Mouse (Mus musculus): ENCODE data around the gene Ppp1r1a. TPM values are rescaled to one million over a fixed set of nuclear protein-coding genes. Genes with fewer than 3 reads are reported as not detected.
A peak's percentile ranks its signal among the peaks of the same experiment; 100 is the strongest.

The Ppp1r1a gene
- polyA plus RNA-seq, 1 experiment from 2014 or later: 22.6 TPM

DNA sequence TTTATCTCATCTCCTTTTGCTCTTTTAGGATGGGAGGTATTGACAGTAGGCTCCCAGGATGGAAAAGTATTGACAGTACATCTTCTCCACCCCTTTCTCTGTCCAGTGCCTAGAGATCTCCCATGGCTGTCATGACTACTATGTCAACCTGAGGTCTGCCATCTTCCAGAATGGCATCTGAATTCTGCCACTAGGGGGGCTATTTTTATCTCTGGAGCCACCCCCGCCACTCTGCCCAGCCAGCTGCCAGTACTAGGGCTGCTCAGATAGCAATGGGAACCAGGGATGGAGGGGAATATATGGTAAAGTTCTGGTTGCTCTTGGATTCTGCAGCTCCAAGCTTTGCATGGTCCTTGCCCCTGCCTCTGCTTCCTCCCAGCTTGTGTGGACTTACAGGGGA is 26.2 kb downstream of the Ppp1r1a start:
- Histone ChIP-seq H3K4me3 (no peak overlapping the region), H3K4me2 (replicated peaks) (no peak overlapping the region), H3K27me3 (0 out of 2 replicates have a peak, but pooled peaks cover 4% of the 10 kb centered on the region), H3K4me1 (0 out of 2 replicates have a peak, but pooled peaks cover 5% of the 10 kb centered on the region), H3K9ac (no peak overlapping the region), H3K27ac (no peak overlapping the region), H3K9me3 (no peaks in the 10 kb centered on the region), H3K36me3 (no peaks in the 10 kb centered on the region)
- no peak for ATAC-seq (ENCODE audit: insufficient number of reproducible peaks, insufficient read depth, low FRiP score, low TSS enrichment)
- 53% methylated on average over 1 of the region's 1 CpGs for WGBS

DNA sequence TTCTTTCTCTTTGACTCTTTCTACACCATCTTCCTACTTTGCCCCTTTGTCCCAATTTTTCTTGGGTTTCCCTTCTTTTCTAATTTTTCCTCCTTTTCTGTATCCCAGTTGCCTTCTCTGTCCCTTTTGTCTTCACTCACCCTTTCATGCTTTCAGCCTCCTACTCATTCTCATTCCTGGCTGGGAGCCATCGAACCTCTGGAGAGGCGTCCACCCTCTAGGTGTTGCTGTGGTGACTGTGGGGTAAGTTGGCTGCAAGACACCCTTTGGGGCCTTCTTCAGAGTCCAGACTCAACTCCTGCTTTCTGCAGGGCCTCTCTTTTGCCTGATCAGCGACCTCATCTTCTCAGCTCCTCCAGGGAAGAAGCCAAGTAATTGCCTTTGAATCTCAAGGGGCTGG is 28.5 kb downstream of the Ppp1r1a start:
- peaks cover 13% of the 10 kb centered on the region for H3K27me3 ChIP-seq
- H3K4me1 ChIP-seq: 0 out of 2 replicates have a peak, but pooled peaks cover 5% of the 10 kb centered on the region
- 64% methylated on average over 3 of the region's 3 CpGs for WGBS
- H3K4me3 ChIP-seq: no peak overlapping the region
- no peaks in the 10 kb centered on the region for H3K36me3 ChIP-seq
- no peak for ATAC-seq (ENCODE audit: insufficient number of reproducible peaks, insufficient read depth, low FRiP score, low TSS enrichment)
- no peak overlapping the region for H3K4me2 ChIP-seq (replicated peaks)
- H3K9me3 ChIP-seq: no peaks in the 10 kb centered on the region
- H3K27ac ChIP-seq: no peak overlapping the region
- H3K9ac ChIP-seq: no peak overlapping the region

DNA sequence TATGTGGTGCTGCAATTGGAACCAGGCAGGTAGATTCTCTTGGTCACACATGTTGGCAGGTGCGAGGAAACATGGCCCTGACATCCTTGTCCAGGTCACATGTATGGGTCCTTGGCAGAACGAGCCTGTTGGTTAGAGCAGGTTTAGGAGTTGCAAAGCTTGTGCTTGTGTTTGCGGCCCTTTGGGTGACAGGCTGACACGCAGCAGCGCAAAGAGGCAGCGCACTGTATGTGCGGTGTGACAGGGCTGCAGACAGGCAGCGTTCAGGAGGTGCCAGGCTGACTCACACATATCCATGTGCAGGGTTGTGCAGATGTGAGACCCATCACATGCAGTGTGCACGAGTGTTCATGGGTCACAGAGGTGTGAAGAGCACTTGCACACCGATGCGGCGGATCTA is 34.1 kb downstream of the Ppp1r1a start:
- Histone ChIP-seq H3K27ac (no peak overlapping the region), H3K36me3 (no peaks in the 10 kb centered on the region), H3K4me3 (peak overlapping the region; percentile 58), H3K27me3 (peaks cover 34% of the 10 kb centered on the region), H3K4me2 (replicated peaks) (peak overlapping the region; percentile 94), H3K9me3 (no peaks in the 10 kb centered on the region), H3K9ac (peak overlapping the region; percentile 56; the same call in 1 of the 2 replicates), H3K4me1 (no peaks in the 10 kb centered on the region)
- ATAC-seq (ENCODE audit: insufficient number of reproducible peaks, insufficient read depth, low FRiP score, low TSS enrichment): 0 out of 2 replicates have a peak, but pooled peaks have one; percentile 32
- WGBS: 51% methylated on average over 12 of the region's 12 CpGs

DNA sequence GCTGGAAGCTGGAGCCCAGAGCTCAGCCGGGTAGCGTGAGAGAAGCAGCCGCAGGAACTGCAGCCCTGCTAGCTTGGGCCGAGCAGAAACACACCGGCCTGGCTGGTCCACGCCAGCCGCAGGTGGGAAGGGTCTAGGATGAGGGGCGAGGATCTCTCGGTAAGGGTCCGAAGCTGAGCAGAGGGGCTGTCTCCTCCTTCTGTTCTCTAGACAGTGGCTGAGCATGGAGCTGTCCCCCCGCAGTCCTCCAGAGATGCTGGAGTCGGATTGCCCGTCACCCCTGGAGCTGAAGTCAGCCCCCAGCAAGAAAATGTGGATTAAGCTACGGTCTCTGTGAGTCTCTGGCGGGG is 34.6 kb downstream of the Ppp1r1a start:
- Histone ChIP-seq H3K27me3 (peaks cover 34% of the 10 kb centered on the region), H3K36me3 (no peaks in the 10 kb centered on the region), H3K4me3 (peak overlapping the region; percentile 58), H3K27ac (no peak overlapping the region), H3K9ac (peak overlapping the region; percentile 56), H3K4me2 (replicated peaks) (peak overlapping the region; percentile 94), H3K4me1 (peaks cover 1% of the 10 kb centered on the region), H3K9me3 (no peaks in the 10 kb centered on the region)
- 1% methylated on average over 15 of the region's 15 CpGs for WGBS
- peak; percentile 71 for ATAC-seq (ENCODE audit: insufficient number of reproducible peaks, insufficient read depth, low FRiP score, low TSS enrichment)

DNA sequence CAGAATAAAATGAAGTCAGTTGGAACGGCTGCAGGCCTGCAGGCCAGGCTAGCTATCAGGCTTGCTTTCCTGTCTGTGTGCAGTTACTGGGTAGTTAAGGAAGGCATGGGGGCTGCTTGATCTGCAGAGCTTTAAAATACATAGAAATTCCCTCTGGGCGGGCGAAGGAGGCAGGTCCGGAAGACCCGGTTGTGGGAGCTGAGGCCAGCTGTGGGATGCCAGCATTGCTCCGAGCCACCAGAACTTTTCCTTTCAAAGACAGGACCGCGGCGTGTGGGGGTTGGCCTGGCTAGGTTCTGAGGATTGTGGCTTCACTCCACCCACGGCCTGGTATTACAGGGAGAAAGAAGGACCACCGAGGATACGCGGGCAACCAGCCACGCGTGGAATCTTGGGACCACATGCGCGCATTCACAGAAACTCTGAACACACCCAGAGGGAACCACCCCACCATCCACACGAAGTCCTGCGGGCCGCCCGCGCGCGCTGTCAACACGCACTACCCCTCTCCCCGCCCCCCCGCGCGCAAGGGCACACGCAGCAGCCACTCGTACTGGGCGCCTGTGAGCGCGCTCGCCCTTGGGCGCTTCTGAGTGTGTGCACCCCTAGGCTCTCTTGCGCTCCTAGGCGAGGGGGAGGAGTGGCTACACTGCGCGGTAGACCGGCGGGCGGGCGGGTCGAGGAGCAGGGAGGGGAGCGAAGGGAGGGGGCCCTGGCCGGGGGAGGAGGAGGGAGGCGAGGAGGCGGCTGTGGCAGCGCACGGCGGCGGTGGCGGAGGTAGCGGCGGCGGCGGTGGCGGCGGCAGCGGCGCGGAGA is 35.2 kb downstream of the Ppp1r1a start, which contains the start of gene Pde1b:
Gene Pde1b (plus strand): TSS at position 600 of the 816 bp plus-strand sequence.
- Histone ChIP-seq H3K4me2 (replicated peaks) (peak within 1 kb of the TSS; percentile 94), H3K27ac (no peak within 1 kb of the TSS), H3K9ac (peak within 1 kb of the TSS; percentile 56), H3K27me3 (peaks cover 34% of the 10 kb centered on the region), H3K4me3 (peak within 1 kb of the TSS; percentile 58), H3K9me3 (no peaks in the 10 kb centered on the region), H3K4me1 (peaks cover 6% of the 10 kb centered on the region), H3K36me3 (no peaks in the 10 kb centered on the region)
- ATAC-seq (ENCODE audit: insufficient number of reproducible peaks, insufficient read depth, low FRiP score, low TSS enrichment): peak; percentile 80
- WGBS: 1% methylated on average over 47 of the region's 63 CpGs

DNA sequence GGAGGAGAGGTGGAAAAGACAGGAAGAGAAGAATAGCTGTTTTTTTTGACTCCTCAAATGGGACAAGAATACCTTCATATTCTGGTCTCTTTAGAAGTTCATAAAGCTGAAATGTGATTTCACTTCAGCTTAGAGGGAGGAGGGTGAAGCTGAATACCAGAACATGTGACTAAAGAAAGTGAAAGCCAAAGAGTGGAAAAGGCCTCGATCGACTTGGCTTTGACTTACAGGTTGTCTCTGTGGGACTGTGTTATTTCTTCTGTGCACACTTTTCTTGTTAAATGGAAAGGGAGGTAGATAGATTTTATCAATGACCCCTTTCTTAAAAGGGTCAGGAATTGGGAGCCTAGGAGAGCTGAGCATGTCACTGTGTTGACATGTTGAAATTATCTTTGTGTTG is 36.6 kb downstream of the Ppp1r1a start:
- Histone ChIP-seq H3K27ac (no peak overlapping the region), H3K27me3 (peaks cover 34% of the 10 kb centered on the region)
- 53% methylated on average over 2 of the region's 2 CpGs for WGBS

GRCm38 (mm10) chr15:103500723-103501122 is 37.1 kb downstream of the Ppp1r1a start:
- no peak overlapping the region for H3K9ac ChIP-seq
- no peak overlapping the region for H3K4me3 ChIP-seq
- H3K27ac ChIP-seq: no peak overlapping the region
- peaks cover 6% of the 10 kb centered on the region for H3K4me1 ChIP-seq
- no peaks in the 10 kb centered on the region for H3K36me3 ChIP-seq
- no peak overlapping the region for H3K4me2 ChIP-seq (replicated peaks)
- H3K27me3 ChIP-seq: peaks cover 34% of the 10 kb centered on the region
- no peaks in the 10 kb centered on the region for H3K9me3 ChIP-seq
- 57% methylated on average over 1 of the region's 1 CpGs for WGBS
- ATAC-seq (ENCODE audit: insufficient number of reproducible peaks, insufficient read depth, low FRiP score, low TSS enrichment): no peak

More for the DNA sequence above, 36.6 kb downstream of the Ppp1r1a start:
- Histone ChIP-seq H3K36me3 (no peaks in the 10 kb centered on the region), H3K9me3 (no peaks in the 10 kb centered on the region), H3K9ac (no peak overlapping the region), H3K4me2 (replicated peaks) (no peak overlapping the region), H3K4me1 (peaks cover 6% of the 10 kb centered on the region), H3K4me3 (no peak overlapping the region)
- ATAC-seq (ENCODE audit: insufficient number of reproducible peaks, insufficient read depth, low FRiP score, low TSS enrichment): no peak

DNA sequence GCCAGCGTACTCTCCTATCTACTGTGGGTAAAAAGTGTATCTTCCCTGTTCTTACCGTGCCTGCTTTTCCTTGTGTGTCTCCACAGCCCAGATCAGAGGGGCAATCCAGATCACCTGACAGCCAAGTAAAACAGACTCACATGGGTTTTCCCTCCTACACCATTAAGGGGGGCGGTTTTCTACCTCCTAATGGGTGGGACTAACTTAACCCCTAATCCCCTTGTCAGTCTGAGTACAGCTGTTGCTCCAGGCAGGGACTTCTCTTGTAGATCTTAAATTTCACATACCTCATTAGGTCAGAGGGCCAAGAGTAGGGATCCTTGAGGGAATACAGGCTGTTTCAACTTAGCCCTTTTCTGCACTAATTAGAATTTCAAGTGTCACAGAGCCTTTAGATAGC is 39.6 kb downstream of the Ppp1r1a start:
- Histone ChIP-seq H3K36me3 (no peaks in the 10 kb centered on the region), H3K9me3 (no peaks in the 10 kb centered on the region), H3K27ac (no peak overlapping the region), H3K4me3 (no peak overlapping the region), H3K4me2 (replicated peaks) (no peak overlapping the region), H3K9ac (no peak overlapping the region), H3K4me1 (peaks cover 6% of the 10 kb centered on the region), H3K27me3 (peaks cover 13% of the 10 kb centered on the region; the same call in 1 of the 2 replicates)
- ATAC-seq (ENCODE audit: insufficient number of reproducible peaks, insufficient read depth, low FRiP score, low TSS enrichment): no peak
- WGBS: 24% methylated on average over 3 of the region's 3 CpGs

DNA sequence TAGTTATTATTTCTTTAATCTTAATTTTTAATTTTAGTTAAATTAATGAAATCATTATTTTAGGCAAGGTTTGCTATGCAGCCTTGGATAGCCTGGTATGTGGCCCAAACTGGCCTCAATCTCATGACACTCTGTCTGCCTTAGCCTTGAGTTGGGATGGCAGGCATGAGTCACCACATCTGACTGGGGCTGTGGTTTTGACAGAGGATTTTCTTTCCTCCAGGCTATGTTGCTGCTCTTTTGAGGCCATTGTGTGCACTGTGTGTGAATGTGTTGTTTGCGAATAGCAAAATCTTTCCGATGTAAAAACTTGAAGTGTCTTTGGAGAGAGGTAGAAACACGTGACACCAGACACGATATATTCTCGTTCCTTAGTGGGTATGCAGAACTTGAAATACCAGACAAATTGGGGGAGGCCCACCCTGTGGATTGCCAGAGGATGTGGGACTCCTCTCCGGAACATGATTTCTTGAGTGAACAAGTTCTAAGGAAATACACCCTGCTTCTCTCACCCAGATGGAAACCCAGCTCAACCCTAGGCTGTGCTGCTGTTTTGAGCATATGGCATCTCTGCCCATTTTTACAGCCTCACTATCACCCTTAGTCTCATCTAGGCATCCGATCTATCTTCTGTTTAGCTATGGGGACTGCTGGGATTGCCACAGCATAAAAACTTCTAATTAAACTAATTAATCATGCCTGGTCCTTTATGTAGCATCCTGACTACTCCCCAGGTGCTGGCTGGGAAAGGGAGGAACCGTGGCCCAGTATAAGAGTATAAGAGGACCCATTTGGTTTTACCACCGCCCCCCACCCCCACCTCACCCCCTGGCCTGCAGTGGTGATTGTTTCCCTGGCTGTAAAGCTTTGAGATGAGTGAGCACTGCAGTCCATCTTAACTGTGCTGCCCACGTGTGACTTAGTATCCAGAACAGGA is 41.3 kb downstream of the Ppp1r1a start:
- H3K27me3 ChIP-seq: peaks cover 12% of the 10 kb centered on the region; the same call in 1 of the 2 replicates
- no peak overlapping the region for H3K4me2 ChIP-seq (replicated peaks)
- H3K9ac ChIP-seq: no peak overlapping the region
- peaks cover 6% of the 10 kb centered on the region for H3K4me1 ChIP-seq
- H3K36me3 ChIP-seq: no peaks in the 10 kb centered on the region
- no peak overlapping the region for H3K27ac ChIP-seq
- WGBS: 72% methylated on average over 10 of the region's 10 CpGs
- no peaks in the 10 kb centered on the region for H3K9me3 ChIP-seq
- ATAC-seq (ENCODE audit: insufficient number of reproducible peaks, insufficient read depth, low FRiP score, low TSS enrichment): no peak
- H3K4me3 ChIP-seq: no peak overlapping the region

DNA sequence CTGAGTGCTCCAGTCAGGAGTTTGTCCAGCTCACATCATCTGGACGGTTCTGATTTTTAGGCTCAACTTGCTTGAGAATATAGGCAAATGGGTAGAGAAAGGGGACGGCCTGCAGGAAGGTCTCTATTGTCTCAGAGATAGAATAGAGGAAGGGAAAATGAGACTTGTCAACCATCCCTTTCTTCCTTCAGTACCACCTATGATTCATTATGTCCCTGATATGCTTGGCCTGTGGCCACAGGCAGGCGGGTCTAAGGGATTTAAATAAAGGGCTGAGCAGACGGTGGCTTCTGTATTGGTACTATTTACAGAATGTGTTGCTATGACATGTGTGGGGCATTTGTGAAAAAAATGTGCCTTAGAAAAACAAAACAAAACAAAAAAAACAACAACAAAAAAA is 49.5 kb downstream of the Ppp1r1a start:
- WGBS: 65% methylated on average over 4 of the region's 4 CpGs
- no peak overlapping the region for H3K9ac ChIP-seq
- no peaks in the 10 kb centered on the region for H3K9me3 ChIP-seq
- no peak overlapping the region for H3K4me2 ChIP-seq (replicated peaks)
- no peaks in the 10 kb centered on the region for H3K27me3 ChIP-seq
- no peak for ATAC-seq (ENCODE audit: insufficient number of reproducible peaks, insufficient read depth, low FRiP score, low TSS enrichment)
- no peaks in the 10 kb centered on the region for H3K4me1 ChIP-seq
- H3K27ac ChIP-seq: no peak overlapping the region
- H3K36me3 ChIP-seq: no peaks in the 10 kb centered on the region
- no peak overlapping the region for H3K4me3 ChIP-seq

GRCm38 (mm10) chr15:103486658-103487057 is 51.1 kb downstream of the Ppp1r1a start:
- H3K9ac ChIP-seq: no peak overlapping the region
- H3K27ac ChIP-seq: no peak overlapping the region
- WGBS: 63% methylated on average over 1 of the region's 1 CpGs
- H3K27me3 ChIP-seq: no peaks in the 10 kb centered on the region
- no peaks in the 10 kb centered on the region for H3K4me1 ChIP-seq
- no peak for ATAC-seq (ENCODE audit: insufficient number of reproducible peaks, insufficient read depth, low FRiP score, low TSS enrichment)
- H3K9me3 ChIP-seq: no peaks in the 10 kb centered on the region
- H3K4me2 ChIP-seq (replicated peaks): no peak overlapping the region
- H3K4me3 ChIP-seq: no peak overlapping the region
- no peaks in the 10 kb centered on the region for H3K36me3 ChIP-seq

Measured in embryonic facial prominence, embryonic 12.5 days (tissue).